Mouse (Mus musculus) gastrocnemius, postnatal 25 days (tissue): ENCODE results near the gene Cabp5. TPM values are rescaled to one million over a fixed set of nuclear protein-coding genes. Genes with fewer than 3 reads are reported as not detected.
"Not testable (repeated sequence)": the region's sequence is repeated elsewhere in the genome, so short reads cannot be mapped to it uniquely, and the experiment has no call there.

ENCODE experiments used
- DNase-seq: peaks from one replicate; pipeline ENCODE4 v3.0.0; 2022
- long read RNA-seq, 2 experiments: library from polyadenylated mRNA; stranded (forward); transcript quantifications; one replicate each; pipeline ENCODE4 v2.0.0; 2021
- total RNA-seq, 2 experiments: library from RNA; stranded (reverse); gene quantifications; 1 replicate in 1 of 2; 2 replicates in 1 of 2; pipeline ENCODE4 v1.2.3; 2021

The Cabp5 gene
- not detected for total RNA-seq
- long read RNA-seq, experiment 1 = 0 reads
- long read RNA-seq, experiment 2 = 0 reads

DNA sequence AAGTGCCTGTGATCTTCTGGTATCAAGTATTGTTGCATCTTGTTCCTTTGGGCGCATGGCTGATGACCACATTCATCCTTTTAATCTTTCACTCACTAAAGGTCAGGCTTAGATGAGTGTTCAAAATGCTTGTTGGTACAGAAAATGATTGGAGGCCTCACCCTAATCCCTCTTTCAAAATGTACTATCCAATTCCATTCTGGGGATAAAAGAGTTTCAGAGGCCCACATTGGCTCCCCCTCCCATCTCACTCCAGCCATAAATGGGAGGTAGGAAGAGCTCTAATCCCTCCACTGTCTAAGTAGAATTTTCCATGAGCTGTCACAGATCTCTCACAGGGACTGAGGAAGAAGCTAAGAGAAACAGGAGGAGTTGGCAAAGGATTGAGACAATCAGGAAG, at the start of gene Cabp5:
Gene Cabp5 (plus strand): TSS at position 301 of the 400 bp plus-strand sequence.
- no peak for DNase-seq

DNA sequence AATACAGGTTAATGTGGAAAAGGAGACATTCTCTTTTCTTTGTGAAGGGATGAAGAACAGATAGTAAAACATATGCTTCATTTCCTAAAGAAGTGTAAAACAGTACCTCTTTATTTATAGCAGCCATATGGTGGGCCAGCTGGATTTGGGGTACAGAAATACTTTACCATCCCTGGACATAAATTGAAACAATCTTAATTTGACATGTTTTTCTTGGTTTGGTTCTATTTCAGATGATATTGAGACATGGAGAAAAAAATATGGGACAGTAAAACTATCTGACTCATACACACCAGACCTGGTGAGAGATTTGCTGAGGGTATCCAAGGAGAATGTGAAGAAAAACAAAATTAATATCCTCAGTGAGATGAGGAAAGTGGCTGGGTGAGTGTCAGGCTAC, 42.0 kb upstream of the Cabp5 start:
- no peak for DNase-seq

DNA sequence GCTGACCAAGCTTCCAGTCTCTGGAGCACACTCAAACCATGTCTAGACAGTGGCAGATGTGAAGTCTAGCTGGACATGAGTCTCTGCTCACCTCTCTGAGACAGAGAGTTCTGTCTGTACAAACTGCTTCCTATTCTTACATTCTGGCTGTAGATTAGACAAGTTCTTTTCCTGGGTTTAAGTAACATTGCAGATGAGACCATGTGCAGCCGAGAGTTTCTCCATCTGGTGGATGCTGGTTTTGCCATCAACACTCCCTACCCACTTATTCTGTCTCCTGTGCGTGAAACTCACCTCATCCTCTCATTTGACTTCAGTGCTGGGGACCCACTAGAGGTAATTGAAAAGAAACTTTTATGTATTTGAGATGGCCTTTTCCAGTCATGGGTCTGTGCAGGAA, 17.3 kb upstream of the Cabp5 start:
- DNase-seq = no peak

GRCm38 (mm10) chr7:13450541-13450940, 52.6 kb downstream of the Cabp5 start, which contains the start of gene Bsph1:
Gene Bsph1, plus strand, starts transcription at chr7:13450841.
- DNase-seq = not testable (repeated sequence)

Other genes starting within 250 kb of the Cabp5 start
- gene Vmn1r88, start 238.6 kb upstream of the Cabp5 start, total RNA-seq = under 1 TPM; 0.03 to 0.10 TPM
- not detected for gene Vmn1r89, start 185.1 kb upstream of the Cabp5 start, total RNA-seq
- 1 to 10 TPM in 1 of 2 experiments, under 1 TPM in 1; 1.00 to 2.4 TPM for gene Lig1, start 120.8 kb upstream of the Cabp5 start, total RNA-seq
- gene Zswim9, start 119.4 kb upstream of the Cabp5 start, total RNA-seq = 1 to 10 TPM; 7.6 to 8.0 TPM
- under 1 TPM in 1 of 2 experiments, not detected in 1; 0.08 TPM for gene Pla2g4c, start 73.5 kb upstream of the Cabp5 start, total RNA-seq
- gene Bsph1, start 52.7 kb downstream of the Cabp5 start, total RNA-seq = not detected
- not detected for gene Bsph2, start 172.9 kb downstream of the Cabp5 start, total RNA-seq
- gene Sult2a5, start 225.8 kb downstream of the Cabp5 start, total RNA-seq = not detected